Mouse (Mus musculus) left cerebral cortex, adult 8-10 months (tissue): ENCODE measurements around the gene Spo11. TPM values are rescaled to one million over a fixed set of nuclear protein-coding genes. Genes with fewer than 3 reads are reported as not detected.

Experiments used
- DNase-seq, 2 experiments: peaks; one replicate each; pipeline ENCODE4 v3.0.0; 2022; ENCODE audit warnings: low spot score in 2 of 2
- total RNA-seq, 4 experiments: library from RNA; stranded (reverse); gene quantifications; 2 replicates each; pipeline ENCODE4 v1.2.4; 2022

Gene Spo11
- total RNA-seq, 4 experiments from 2014 or later = 0.32 to 0.59 (median 0.41) TPM

- DNase-seq = no peak
Measured at GRCm38 (mm10) chr2:172958579-172958978, 18.9 kb upstream of the Spo11 start.

- DNase-seq = no peak
Measured at GRCm38 (mm10) chr2:172959006-172959768, 18.3 kb upstream of the Spo11 start.

GRCm38 (mm10) chr2:172960350-172960749 lies 17.1 kb upstream of the Spo11 start:
- no peak for DNase-seq

- no peak for DNase-seq
Measured at GRCm38 (mm10) chr2:172961211-172961610, 16.3 kb upstream of the Spo11 start.

GRCm38 (mm10) chr2:172965249-172965648 lies 12.3 kb upstream of the Spo11 start:
- no peak for DNase-seq

- DNase-seq = no peak
Measured at GRCm38 (mm10) chr2:172966480-172966879, 11.0 kb upstream of the Spo11 start.

- DNase-seq = no peak
Measured at GRCm38 (mm10) chr2:172971865-172972264, 5.6 kb upstream of the Spo11 start.

GRCm38 (mm10) chr2:172973806-172974565 lies 3.5 kb upstream of the Spo11 start:
- no peak for DNase-seq

GRCm38 (mm10) chr2:172974701-172975100 lies 2.8 kb upstream of the Spo11 start:
- no peak for DNase-seq

- DNase-seq = no peak
Measured at GRCm38 (mm10) chr2:172975159-172975558, 2.3 kb upstream of the Spo11 start.

- no peak for DNase-seq
Measured at GRCm38 (mm10) chr2:172976661-172977238, 750 bp upstream of the Spo11 start.

- no peak for DNase-seq
Measured at GRCm38 (mm10) chr2:172978131-172978633, 682 bp downstream of the Spo11 start.

- no peak for DNase-seq
Measured at GRCm38 (mm10) chr2:172979666-172980345, 2.3 kb downstream of the Spo11 start.

- DNase-seq = no peak
Measured at GRCm38 (mm10) chr2:172982776-172983561, 5.5 kb downstream of the Spo11 start.

- no peak for DNase-seq
Measured at GRCm38 (mm10) chr2:172990161-172990560, 12.7 kb downstream of the Spo11 start.

GRCm38 (mm10) chr2:172996207-172996606 lies 18.7 kb downstream of the Spo11 start:
- peak; percentile 59 to 75 for DNase-seq

- no peak for DNase-seq
Measured at GRCm38 (mm10) chr2:172997748-172998147, 20.2 kb downstream of the Spo11 start.

- no peak for DNase-seq
Measured at GRCm38 (mm10) chr2:172998478-172998877, 21.0 kb downstream of the Spo11 start.

GRCm38 (mm10) chr2:172999630-173000284 lies 22.3 kb downstream of the Spo11 start, which contains the start of gene Rae1:
TSS of gene Rae1 (plus strand) at chr2:173000117.
- peak; percentile 97 to 98 for DNase-seq

- peak; percentile 39 to 45 for DNase-seq
Measured at GRCm38 (mm10) chr2:173000285-173000652, 22.8 kb downstream of the Spo11 start.
